Mouse (Mus musculus) E14TG2a.4 (cell line): ENCODE measurements at regions not wholly inside any gene's neighbourhood (a gene's known extent, or its start where the extent isn't known, plus 50 kb on each side); places are given as distances from the start of the nearest gene placed in this dataset.

Source experiments
- CTCF ChIP-seq: conservative IDR thresholded peaks from 2 replicates; pipeline ENCODE4 v1.5.1; 2014; ENCODE audit warnings: low read length
- POU5F1 ChIP-seq: IDR thresholded peaks from 2 replicates; pipeline ENCODE4 v1.6.1; 2014; ENCODE audit warnings: low read length, borderline replicate concordance

DNA sequence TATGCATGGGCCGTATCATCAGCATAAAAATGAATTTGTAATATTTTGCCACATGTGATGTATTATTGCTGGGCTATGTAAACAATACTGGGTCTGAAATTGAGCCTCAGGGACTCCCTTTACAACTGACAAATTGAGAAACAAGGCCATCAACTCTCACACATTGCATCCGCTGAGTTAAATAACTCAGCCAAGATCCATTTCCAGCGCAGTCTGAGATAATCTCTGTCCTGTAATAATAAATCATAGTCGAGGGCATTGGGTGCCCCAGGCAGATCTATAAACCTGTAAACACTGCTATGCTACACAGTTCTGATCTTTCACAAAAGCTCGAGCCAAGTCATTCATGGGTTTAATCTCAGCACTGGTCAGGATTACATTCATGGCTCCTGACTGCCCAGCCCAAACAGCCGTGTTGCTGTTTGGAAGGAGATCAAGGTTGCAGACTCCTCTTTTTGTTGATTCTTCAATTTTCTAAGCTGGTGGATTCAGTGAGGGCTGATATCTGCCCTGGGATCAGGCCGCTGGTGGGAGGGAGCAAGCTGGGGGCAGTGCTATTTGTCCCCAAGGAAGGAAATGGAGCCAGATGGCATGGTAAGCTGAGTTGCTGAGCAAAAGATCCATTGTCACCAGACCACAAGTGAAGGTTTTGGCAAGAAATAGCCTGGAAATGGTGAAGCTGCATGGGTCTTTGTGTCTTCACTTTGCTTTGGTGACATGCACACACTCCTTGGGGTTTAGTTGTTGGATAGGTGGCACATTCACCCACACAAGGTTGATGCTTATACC is 160.0 kb upstream of the Bmper start:
- TF ChIP-seq CTCF (no peak), POU5F1 (no peak)
